Mouse (Mus musculus): ENCODE measurements around the gene Capn5. TPM values are rescaled to one million over a fixed set of nuclear protein-coding genes. Genes with fewer than 3 reads are reported as not detected.
A peak's percentile ranks its signal among the peaks of the same experiment; 100 is the strongest.
"Not testable (repeated sequence)": the region's sequence is repeated elsewhere in the genome, so short reads cannot be mapped to it uniquely, and the experiment has no call there.

The Capn5 gene
- polyA plus RNA-seq, 1 experiment from 2014 or later, result 26.5 TPM

GRCm38 (mm10) chr7:98190578-98190977 is 12.5 kb upstream of the Capn5 start:
- Histone ChIP-seq H3K27ac (replicated peaks) (no peak overlapping the region), H3K4me3 (no peak overlapping the region), H3K4me2 (no peak overlapping the region), H3K4me1 (replicated peaks) (peaks cover 18% of the 10 kb centered on the region), H3K36me3 (no peaks in the 10 kb centered on the region), H3K9me3 (no peaks in the 10 kb centered on the region), H3K27me3 (peaks cover 32% of the 10 kb centered on the region), H3K9ac (no peak overlapping the region)
- WGBS, result 90% methylated on average over 1 of the region's 1 CpGs
- ATAC-seq (ENCODE audit: low FRiP score, low read depth), result no peak

- Histone ChIP-seq H3K9me3 (no peaks in the 10 kb centered on the region), H3K4me1 (replicated peaks) (peaks cover 26% of the 10 kb centered on the region), H3K36me3 (no peaks in the 10 kb centered on the region), H3K27me3 (peaks cover 26% of the 10 kb centered on the region), H3K4me2 (no peak overlapping the region), H3K9ac (no peak overlapping the region), H3K27ac (replicated peaks) (no peak overlapping the region), H3K4me3 (no peak overlapping the region)
- ATAC-seq (ENCODE audit: low FRiP score, low read depth), result no peak
- 49% methylated on average over 3 of the region's 3 CpGs for whole genome bisulfite sequencing
These were observed 11.7 kb upstream of the Capn5 start for GRCm38 (mm10) chr7:98189745-98190144.

GRCm38 (mm10) chr7:98188680-98189079 is 10.6 kb upstream of the Capn5 start:
- no peaks in the 10 kb centered on the region for H3K36me3 ChIP-seq
- no peaks in the 10 kb centered on the region for H3K9me3 ChIP-seq
- 97% methylated on average over 2 of the region's 2 CpGs for WGBS
- ATAC-seq (ENCODE audit: low FRiP score, low read depth), result no peak
- H3K4me1 ChIP-seq (replicated peaks), result peaks cover 17% of the 10 kb centered on the region
- H3K27me3 ChIP-seq, result peaks cover 26% of the 10 kb centered on the region
- H3K27ac ChIP-seq (replicated peaks), result no peak overlapping the region
- no peak overlapping the region for H3K9ac ChIP-seq
- no peak overlapping the region for H3K4me3 ChIP-seq
- H3K4me2 ChIP-seq, result no peak overlapping the region

GRCm38 (mm10) chr7:98188238-98188637 is 10.2 kb upstream of the Capn5 start:
- Histone ChIP-seq H3K9me3 (no peaks in the 10 kb centered on the region), H3K36me3 (no peaks in the 10 kb centered on the region), H3K4me1 (replicated peaks) (peaks cover 13% of the 10 kb centered on the region), H3K4me3 (no peak overlapping the region), H3K4me2 (no peak overlapping the region), H3K27ac (replicated peaks) (no peak overlapping the region), H3K27me3 (peaks cover 25% of the 10 kb centered on the region), H3K9ac (no peak overlapping the region)
- 94% methylated on average over 2 of the region's 2 CpGs for WGBS
- no peak for ATAC-seq (ENCODE audit: low FRiP score, low read depth)

- H3K9ac ChIP-seq; ATAC-seq (ENCODE audit: low FRiP score, low read depth); H3K9me3 ChIP-seq; H3K36me3 ChIP-seq; H3K4me2 ChIP-seq; H3K4me3 ChIP-seq; H3K4me1 ChIP-seq (replicated peaks): not testable (repeated sequence)
- WGBS, result 57% methylated on average over 3 of the region's 3 CpGs
- H3K27me3 ChIP-seq, result peaks cover 16% of the 10 kb centered on the region
- 0 out of 2 replicates have a peak overlapping the region, but pooled peaks have one; percentile 31 for H3K27ac ChIP-seq (replicated peaks)
These were observed 9.3 kb upstream of the Capn5 start for GRCm38 (mm10) chr7:98187332-98187731.

GRCm38 (mm10) chr7:98186637-98187036 is 8.6 kb upstream of the Capn5 start:
- peak; percentile 77 for ATAC-seq (ENCODE audit: low FRiP score, low read depth)
- WGBS, result 18% methylated on average over 8 of the region's 8 CpGs
- peak overlapping the region; percentile 46; the same call in 1 of the 2 replicates for H3K27ac ChIP-seq (replicated peaks)

GRCm38 (mm10) chr7:98185326-98185725 is 7.3 kb upstream of the Capn5 start:
- Histone ChIP-seq H3K4me2 (no peak overlapping the region), H3K36me3 (no peaks in the 10 kb centered on the region), H3K9me3 (no peaks in the 10 kb centered on the region), H3K4me3 (no peak overlapping the region), H3K9ac (no peak overlapping the region), H3K27ac (replicated peaks) (peak overlapping the region; percentile 78), H3K4me1 (replicated peaks) (peaks cover 8% of the 10 kb centered on the region), H3K27me3 (no peaks in the 10 kb centered on the region)
- 38% methylated on average over 6 of the region's 6 CpGs for WGBS
- ATAC-seq (ENCODE audit: low FRiP score, low read depth), result 0 out of 2 replicates have a peak, but pooled peaks have one; percentile 19

More at GRCm38 (mm10) chr7:98186637-98187036, 8.6 kb upstream of the Capn5 start:
- H3K9ac ChIP-seq, result no peak overlapping the region
- H3K9me3 ChIP-seq, result no peaks in the 10 kb centered on the region
- no peaks in the 10 kb centered on the region for H3K36me3 ChIP-seq
- H3K4me1 ChIP-seq (replicated peaks), result peaks cover 8% of the 10 kb centered on the region
- H3K4me3 ChIP-seq, result no peak overlapping the region
- H3K4me2 ChIP-seq, result no peak overlapping the region
- H3K27me3 ChIP-seq, result peaks cover 9% of the 10 kb centered on the region; the same call in 1 of the 2 replicates

- H3K9me3 ChIP-seq, result no peaks in the 10 kb centered on the region
- peak; percentile 20; the same call in 1 of the 2 replicates for ATAC-seq (ENCODE audit: low FRiP score, low read depth)
- H3K4me1 ChIP-seq (replicated peaks), result peaks cover 25% of the 10 kb centered on the region
- peak overlapping the region; percentile 79 for H3K4me2 ChIP-seq
- peak overlapping the region; percentile 23; the same call in 1 of the 2 replicates for H3K27ac ChIP-seq (replicated peaks)
- H3K27me3 ChIP-seq, result no peaks in the 10 kb centered on the region
- H3K9ac ChIP-seq, result peak overlapping the region; percentile 76
- peak overlapping the region; percentile 82 for H3K4me3 ChIP-seq
- H3K36me3 ChIP-seq, result no peaks in the 10 kb centered on the region
- 88% methylated on average over 5 of the region's 5 CpGs for WGBS
These were observed 622 bp upstream of the Capn5 start for GRCm38 (mm10) chr7:98178560-98179231.

- ATAC-seq (ENCODE audit: low FRiP score, low read depth), result no peak; the same call in 1 of the 2 replicates
- Histone ChIP-seq H3K36me3 (no peaks in the 10 kb centered on the region), H3K27me3 (no peaks in the 10 kb centered on the region), H3K4me3 (peak overlapping the region; percentile 82), H3K9ac (peak overlapping the region; percentile 76), H3K27ac (replicated peaks) (peak overlapping the region; percentile 70), H3K9me3 (no peaks in the 10 kb centered on the region), H3K4me2 (peak overlapping the region; percentile 79), H3K4me1 (replicated peaks) (peaks cover 25% of the 10 kb centered on the region)
- 5% methylated on average over 9 of the region's 9 CpGs for WGBS
These were observed 527 bp downstream of the Capn5 start for GRCm38 (mm10) chr7:98177566-98177928.

- H3K27me3 ChIP-seq, result no peaks in the 10 kb centered on the region
- peak overlapping the region; percentile 79 for H3K4me2 ChIP-seq
- H3K4me3 ChIP-seq, result peak overlapping the region; percentile 82
- no peaks in the 10 kb centered on the region for H3K36me3 ChIP-seq
- H3K27ac ChIP-seq (replicated peaks), result no peak overlapping the region
- no peaks in the 10 kb centered on the region for H3K9me3 ChIP-seq
- H3K9ac ChIP-seq, result peak overlapping the region; percentile 76; the same call in 1 of the 2 replicates
- peaks cover 25% of the 10 kb centered on the region for H3K4me1 ChIP-seq (replicated peaks)
- ATAC-seq (ENCODE audit: low FRiP score, low read depth), result peak; percentile 12; the same call in 1 of the 2 replicates
- 44% methylated on average over 2 of the region's 2 CpGs for WGBS
These were observed 996 bp downstream of the Capn5 start for GRCm38 (mm10) chr7:98177071-98177485.

GRCm38 (mm10) chr7:98176322-98177070 is 1.6 kb downstream of the Capn5 start:
- Histone ChIP-seq H3K9ac (no peak overlapping the region), H3K4me1 (replicated peaks) (peaks cover 25% of the 10 kb centered on the region), H3K27me3 (no peaks in the 10 kb centered on the region), H3K4me2 (peak overlapping the region; percentile 79), H3K9me3 (no peaks in the 10 kb centered on the region), H3K36me3 (no peaks in the 10 kb centered on the region), H3K4me3 (peak overlapping the region; percentile 82), H3K27ac (replicated peaks) (no peak overlapping the region)
- 75% methylated on average over 8 of the region's 8 CpGs for WGBS
- no peak for ATAC-seq (ENCODE audit: low FRiP score, low read depth)

All from hindbrain, embryonic 15.5 days (tissue).